In genomic region chr17:56147420-56147819, GRCm38 (mm10) we compare ENCODE assay signal across 21 mouse cellular contexts. TPM values are rescaled to one million over a fixed set of nuclear protein-coding genes. Genes with fewer than 3 reads are reported as not detected.
"Had no signal": no experiment of that assay in that cellular context is flagged by ENCODE, and none has a peak within 500 bp of the region (broad histone marks: within the 10 kb centered on the region; RNA-seq: fewer than 3 reads in every experiment).

No protein-coding gene starts in this region.

- H3K4me3 ChIP-seq: intestine, embryonic 15.5 days; kidney, embryonic 15.5 days; limb, embryonic 15.5 days; megakaryocyte, embryonic 14.5 days; neural tube, embryonic 12.5 days; neural tube, embryonic 15.5 days had no signal

- H3K27ac ChIP-seq: intestine, embryonic 15.5 days; kidney, embryonic 15.5 days; limb, embryonic 15.5 days; liver, embryonic 14.5 days; neural tube, embryonic 12.5 days; neural tube, embryonic 15.5 days; stomach, postnatal 0 days had no signal

- H3K36me3 ChIP-seq: intestine, embryonic 15.5 days; kidney, embryonic 15.5 days; limb, embryonic 15.5 days; neural tube, embryonic 12.5 days; neural tube, embryonic 15.5 days had no signal

- H3K9me3 ChIP-seq: intestine, embryonic 15.5 days; kidney, embryonic 15.5 days; limb, embryonic 15.5 days; megakaryocyte, embryonic 14.5 days; neural tube, embryonic 12.5 days; neural tube, embryonic 15.5 days had no signal

- DNase-seq: kidney, adult 11 months; kidney, adult 8-10 months; kidney, postnatal 10 days; kidney, postnatal 4 days; left cerebral cortex, postnatal 4 days; liver, postnatal 0 days; lung, embryonic 14.5 days; lung, postnatal 36 days; midbrain, embryonic 14.5 days; thymus, postnatal 25 days had no signal

- H3K4me2 ChIP-seq: intestine, embryonic 15.5 days; kidney, embryonic 15.5 days; limb, embryonic 15.5 days; liver, embryonic 11.5 days; lung, embryonic 14.5 days; midbrain, embryonic 11.5 days; neural tube, embryonic 12.5 days; neural tube, embryonic 15.5 days had no signal

RNA-seq across cellular contexts. Expression of gene Lrg1, which starts 25.6 kb away (rescaled TPM):
- polyA plus RNA-seq: midbrain, embryonic 11.5 days; neural tube, embryonic 12.5 days; stomach, embryonic 14.5 days had no signal
